Mouse (Mus musculus) ES-E14 (cell line): ENCODE data around the gene C330007P06Rik. TPM values are rescaled to one million over a fixed set of nuclear protein-coding genes. Genes with fewer than 3 reads are reported as not detected.

Experiments
- DNase-seq: peaks from one replicate; pipeline ENCODE4 v3.0.0-alpha.2; 2013; ENCODE audit warnings: low read depth, low spot score
- H3K27ac ChIP-seq: 2 replicates; pipeline ENCODE4 v1.5.1; 2012; ENCODE audit warnings: low read depth, mild to moderate bottlenecking, low read length, moderate library complexity, mixed read lengths; ENCODE audit not compliant: poor library complexity, insufficient read depth, severe bottlenecking
- H3K36me3 ChIP-seq: 2 replicates; pipeline ENCODE4 v1.6.1; 2012; ENCODE audit warnings: mild to moderate bottlenecking, low read length, moderate library complexity, mixed read lengths; ENCODE audit not compliant: control insufficient read depth, poor library complexity, insufficient read depth, severe bottlenecking
- H3K4me1 ChIP-seq, 2 experiments: fragments of 150-350 bp in 1 of 2; sonication (generic) in 1 of 2; 2 replicates each; pipeline ENCODE4 v1.6.1; 2012; ENCODE audit warnings: low read length in 2 of 2, mild to moderate bottlenecking in 1 of 2, mixed read lengths in 1 of 2; ENCODE audit not compliant: control insufficient read depth in 2 of 2, insufficient read depth in 2 of 2, poor library complexity in 1 of 2
- H3K4me3 ChIP-seq, 2 experiments: fragments of 150-350 bp in 1 of 2; sonication (generic) in 1 of 2; 2 replicates each; pipeline ENCODE4 v1.5.1; 2012; ENCODE audit warnings: low read length in 2 of 2, low read depth in 1 of 2, mild to moderate bottlenecking in 1 of 2, mixed read lengths in 1 of 2; ENCODE audit not compliant: insufficient read depth in 1 of 2, poor library complexity in 1 of 2, severe bottlenecking in 1 of 2
- H3K9ac ChIP-seq: 2 replicates; pipeline ENCODE4 v1.6.1; 2012; ENCODE audit warnings: low read depth, mild to moderate bottlenecking, low read length, mixed read lengths; ENCODE audit not compliant: poor library complexity, insufficient read depth, severe bottlenecking
- H3K9me3 ChIP-seq: fragments of 150-350 bp; sonication (generic); 2 replicates; pipeline ENCODE4 v1.6.1; 2012; ENCODE audit warnings: low read depth, mild to moderate bottlenecking, low read length; ENCODE audit not compliant: control insufficient read depth, insufficient read depth
- CHD2 ChIP-seq: IDR thresholded peaks from 2 replicates; pipeline ENCODE4 v1.6.1; 2014; ENCODE audit warnings: mild to moderate bottlenecking, low read depth, low read length, inconsistent platforms
- HCFC1 ChIP-seq: IDR thresholded peaks from 2 replicates; pipeline ENCODE4 v1.6.1; 2012; ENCODE audit warnings: low read length, inconsistent platforms, borderline replicate concordance; ENCODE audit not compliant: insufficient read depth
- MAFK ChIP-seq: IDR thresholded peaks from 2 replicates; pipeline ENCODE4 v1.6.1; 2014; ENCODE audit warnings: mild to moderate bottlenecking, low read depth, low read length, inconsistent platforms; ENCODE audit not compliant: insufficient read depth
- ZC3H11A ChIP-seq: IDR thresholded peaks from 2 replicates; pipeline ENCODE4 v1.6.1; 2012; ENCODE audit warnings: low read depth, mild to moderate bottlenecking, inconsistent platforms, low read length, borderline replicate concordance
- ZNF384 ChIP-seq: IDR thresholded peaks from 2 replicates; pipeline ENCODE4 v1.6.1; 2012; ENCODE audit warnings: low read depth, low read length, inconsistent platforms
- in situ Hi-C, 2 experiments: fragments of 600-800 bp; cut with MboI; formaldehyde crosslinking; loops; one replicate each; pipeline ENCODE4 v1.15.1; 2025; ENCODE audit warnings: low sequenced_read_pairs in 2 of 2, inconsistent platforms in 1 of 2; ENCODE audit not compliant: unreplicated experiment in 2 of 2
- total RNA-seq: library from RNA; depleted of rRNA; stranded (reverse); fragments of 300-350 nt; gene quantifications from 2 replicates; pipeline ENCODE4 v1.2.3, GENCODE M21; 2012; rRNA removed

Gene C330007P06Rik
- total RNA-seq, result 27.4 and 30.2 TPM in 2 replicates

GRCm38 (mm10) chrX:36873765-36874164 lies at the start of gene C330007P06Rik, which contains the start of gene Ube2a:
C330007P06Rik (minus strand) TSS chrX:36874111.
Ube2a (plus strand) TSS chrX:36873900.
- peak within 1 kb of the TSS; percentile 96 for H3K9ac ChIP-seq
- in situ Hi-C loops, result no loop called here
- no peaks in the 10 kb centered on the region for H3K36me3 ChIP-seq
- H3K27ac ChIP-seq, result peak within 1 kb of the TSS; percentile 65
- no peak for DNase-seq
- TF ChIP-seq MAFK (no peak), ZNF384 (no peak), HCFC1 (no peak), CHD2 (no peak), ZC3H11A (no peak)
- no peaks in the 10 kb centered on the region for H3K9me3 ChIP-seq
- no peaks in the 10 kb centered on the region; a peak in 1 of 4 replicates for H3K4me1 ChIP-seq
- H3K4me3 ChIP-seq, result peak within 1 kb of the TSS; percentile 69 to 91

DNA sequence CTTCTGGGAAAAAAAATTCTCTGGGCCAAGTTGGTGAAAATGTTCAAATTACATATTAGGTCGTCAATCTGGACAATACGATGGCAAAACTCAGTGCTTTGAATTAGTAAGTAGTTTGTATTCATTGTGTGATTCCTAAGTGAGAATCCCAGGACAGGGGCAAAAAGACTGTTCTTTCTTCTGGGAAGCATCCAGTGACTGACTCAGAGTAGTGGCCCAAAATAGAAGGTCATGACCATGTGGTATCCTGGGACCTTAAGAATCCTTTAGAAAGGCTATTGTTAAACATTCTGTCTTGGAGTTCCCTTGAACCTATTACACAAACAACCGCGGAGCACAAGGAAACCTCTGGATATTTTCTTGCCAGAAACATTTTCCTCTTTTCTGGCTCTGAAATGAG lies 47.4 kb upstream of the C330007P06Rik start:
- Histone ChIP-seq H3K4me1 (no peaks in the 10 kb centered on the region), H3K27ac (no peak overlapping the region), H3K36me3 (no peaks in the 10 kb centered on the region), H3K9me3 (no peaks in the 10 kb centered on the region), H3K4me3 (no peak overlapping the region), H3K9ac (no peak overlapping the region)
- in situ Hi-C loops, result no loop called here
- DNase-seq, result no peak
- no peak for TF ChIP-seq ZNF384
- no peak for TF ChIP-seq MAFK
- no peak for TF ChIP-seq CHD2
- no peak for TF ChIP-seq ZC3H11A
- TF ChIP-seq HCFC1, result no peak

- TF ChIP-seq CHD2 (no peak), ZNF384 (no peak), HCFC1 (no peak)
- no peak for DNase-seq
- Histone ChIP-seq H3K4me3 (no peak overlapping the region), H3K36me3 (no peaks in the 10 kb centered on the region), H3K27ac (no peak overlapping the region), H3K4me1 (no peaks in the 10 kb centered on the region), H3K9me3 (no peaks in the 10 kb centered on the region), H3K9ac (no peak overlapping the region)
- in situ Hi-C loops, result no loop called here
These were observed 43.8 kb upstream of the C330007P06Rik start for GRCm38 (mm10) chrX:36917749-36918148.

DNA sequence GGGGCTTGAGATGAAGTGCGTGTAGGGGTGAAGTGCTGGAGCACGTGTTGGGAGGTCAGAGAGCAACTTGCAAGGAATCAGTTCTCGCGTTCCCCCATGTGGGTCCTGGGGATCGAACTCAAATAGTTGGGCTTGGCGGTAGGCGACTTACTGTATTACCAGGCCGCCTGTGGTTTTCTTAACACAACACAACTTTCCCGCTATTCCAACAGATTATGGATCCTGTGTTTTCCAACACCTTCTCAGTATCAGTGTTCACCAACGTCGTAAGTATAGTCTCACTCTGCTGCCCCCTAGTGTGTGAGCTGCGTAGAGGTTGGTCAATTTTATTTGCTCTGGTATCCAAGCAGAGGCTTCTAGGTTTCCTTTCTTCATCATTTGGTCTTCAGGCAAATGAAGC lies 37.4 kb upstream of the C330007P06Rik start:
- Histone ChIP-seq H3K9me3 (no peaks in the 10 kb centered on the region), H3K36me3 (no peaks in the 10 kb centered on the region), H3K27ac (no peak overlapping the region), H3K9ac (no peak overlapping the region; the same call in 1 of the 2 replicates), H3K4me1 (no peaks in the 10 kb centered on the region), H3K4me3 (no peak overlapping the region)
- in situ Hi-C loops, result no loop called here
- peak; percentile 29 for DNase-seq
- TF ChIP-seq ZC3H11A, result no peak
- no peak for TF ChIP-seq HCFC1
- TF ChIP-seq ZNF384, result no peak
- no peak for TF ChIP-seq MAFK
- TF ChIP-seq CHD2, result no peak

DNA sequence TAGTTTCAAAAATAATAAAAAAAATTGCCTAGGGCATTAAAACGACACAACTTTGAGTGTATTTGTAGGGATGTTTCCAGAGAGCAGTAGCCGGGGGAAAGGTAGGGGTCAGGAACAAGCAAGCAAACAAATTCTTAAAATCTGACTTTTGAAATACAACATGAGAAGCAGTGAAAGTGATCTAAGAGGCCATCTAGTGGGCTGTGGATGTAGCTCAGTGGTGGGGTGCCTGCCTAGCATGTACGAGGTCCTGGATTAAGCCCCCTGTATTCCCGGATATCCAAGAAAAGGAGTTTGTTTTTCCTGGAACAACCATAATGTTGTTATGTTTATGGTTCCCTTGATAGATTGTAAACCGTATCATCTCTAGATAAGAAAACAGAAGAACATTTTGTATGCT lies 32.6 kb upstream of the C330007P06Rik start:
- DNase-seq, result no peak
- no peaks in the 10 kb centered on the region for H3K36me3 ChIP-seq

More for the DNA sequence above, 32.6 kb upstream of the C330007P06Rik start:
- TF ChIP-seq CHD2 (no peak), HCFC1 (no peak), ZNF384 (no peak), MAFK (no peak), ZC3H11A (no peak)
- in situ Hi-C loops, result no loop called here
- Histone ChIP-seq H3K4me3 (no peak overlapping the region), H3K4me1 (no peaks in the 10 kb centered on the region), H3K9ac (no peak overlapping the region), H3K9me3 (no peaks in the 10 kb centered on the region), H3K27ac (no peak overlapping the region)
